Mouse (Mus musculus) bone marrow macrophage, adult 2 months (primary cell): ENCODE results near the gene F2rl1.

Experiments
- CTCF ChIP-seq: IDR thresholded peaks from 2 replicates; pipeline ENCODE4 v1.5.1; 2012; ENCODE audit warnings: low read depth, mild to moderate bottlenecking, low read length, moderate library complexity
- POLR2A ChIP-seq: IDR thresholded peaks from 2 replicates; pipeline ENCODE4 v1.6.1; 2012; ENCODE audit warnings: mild to moderate bottlenecking, low read depth, low read length, borderline replicate concordance

GRCm38 (mm10) chr13:95522176-95522575 is 2.9 kb downstream of the F2rl1 start:
- no peak for TF ChIP-seq POLR2A
- no peak for TF ChIP-seq CTCF
